Mouse (Mus musculus) limb, embryonic 13.5 days (tissue): ENCODE data around the gene Pradc1. TPM values are rescaled to one million over a fixed set of nuclear protein-coding genes. Genes with fewer than 3 reads are reported as not detected.
"Not testable (repeated sequence)": the region's sequence is repeated elsewhere in the genome, so short reads cannot be mapped to it uniquely, and the experiment has no call there.

Experiments
- ATAC-seq: fragments of 200-750 bp; cut with Nextera tagmentation; 2 replicates; pipeline ENCODE4 v1.8.0; 2017; ENCODE audit warnings: low read depth, moderate number of reproducible peaks, moderate TSS enrichment; ENCODE audit not compliant: low FRiP score
- H3K27ac ChIP-seq: fragments of 300-500 bp; sonication (generic); 2 replicates; pipeline ENCODE4 v1.5.1; 2015; ENCODE audit warnings: inconsistent platforms, mild to moderate bottlenecking, moderate library complexity
- H3K27me3 ChIP-seq: fragments of 300-500 bp; sonication (generic); 2 replicates; pipeline ENCODE4 v1.6.1; 2015; ENCODE audit warnings: mild to moderate bottlenecking, inconsistent platforms
- H3K36me3 ChIP-seq: fragments of 300-500 bp; sonication (generic); 2 replicates; pipeline ENCODE4 v1.6.1; 2015; ENCODE audit warnings: inconsistent platforms, mild to moderate bottlenecking, moderate library complexity
- H3K4me1 ChIP-seq: fragments of 300-500 bp; sonication (generic); 2 replicates; pipeline ENCODE4 v1.6.1; 2015; ENCODE audit warnings: inconsistent platforms
- H3K4me2 ChIP-seq: fragments of 300-500 bp; sonication (generic); replicated peaks from 2 replicates; pipeline ENCODE4 v1.6.1; 2015; ENCODE audit warnings: inconsistent platforms, mild to moderate bottlenecking, moderate library complexity
- H3K4me3 ChIP-seq: fragments of 300-500 bp; sonication (generic); 2 replicates; pipeline ENCODE4 v1.5.1; 2015; ENCODE audit warnings: moderate library complexity, mild to moderate bottlenecking, inconsistent platforms
- H3K9ac ChIP-seq: fragments of 300-500 bp; sonication (generic); 2 replicates; pipeline ENCODE4 v1.6.1; 2015; ENCODE audit warnings: mild to moderate bottlenecking, inconsistent platforms
- H3K9me3 ChIP-seq: fragments of 300-500 bp; sonication (generic); 2 replicates; pipeline ENCODE4 v1.6.1; 2016; ENCODE audit warnings: inconsistent platforms
- WGBS: fragments of 180-500 bp; shearing (Covaris S2); methylation state at CpG from one replicate; pipeline ENCODE4 v1.1.7; 2015; 5-methylcytosine and 5-hydroxymethylcytosine counted together
- polyA plus RNA-seq: library from polyadenylated mRNA; unstranded; fragments of >200 nt; fragmentation: Nextera tagmentation; extraction: Ambion mirVana; gene quantifications from 2 replicates; pipeline ENCODE4 v1.2.1, GENCODE M21; 2015

The Pradc1 gene
- polyA plus RNA-seq, 1 experiment from 2014 or later: 33.5 TPM

DNA sequence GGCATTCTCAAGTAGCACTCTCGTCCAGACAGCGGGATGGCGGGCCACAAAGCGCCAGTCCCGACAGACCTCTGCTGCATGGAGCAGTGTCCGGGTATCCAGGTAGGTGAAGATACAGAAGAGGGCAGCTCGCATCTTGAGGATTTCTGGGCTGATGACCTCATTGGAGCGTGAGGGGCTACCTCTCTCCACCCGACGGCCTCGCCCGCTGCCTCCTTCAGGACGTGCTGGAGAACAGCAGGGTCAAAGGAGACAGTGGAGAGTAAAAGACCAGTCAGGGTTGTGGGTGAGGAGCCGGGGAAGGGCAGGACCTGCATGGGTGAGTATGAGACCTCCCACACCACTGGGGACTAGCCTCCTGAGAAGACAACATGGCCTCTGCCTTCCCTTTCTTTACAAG lies 26.6 kb upstream of the Pradc1 start:
- ATAC-seq: no peak
- Histone ChIP-seq H3K4me3 (no peak overlapping the region), H3K27ac (no peak overlapping the region), H3K9ac (no peak overlapping the region), H3K27me3 (peaks cover 58% of the 10 kb centered on the region), H3K4me1 (peaks cover 8% of the 10 kb centered on the region; the same call in 1 of the 2 replicates), H3K9me3 (no peaks in the 10 kb centered on the region), H3K4me2 (no peak overlapping the region), H3K36me3 (no peaks in the 10 kb centered on the region)
- WGBS: 47% methylated on average over 14 of the region's 14 CpGs

DNA sequence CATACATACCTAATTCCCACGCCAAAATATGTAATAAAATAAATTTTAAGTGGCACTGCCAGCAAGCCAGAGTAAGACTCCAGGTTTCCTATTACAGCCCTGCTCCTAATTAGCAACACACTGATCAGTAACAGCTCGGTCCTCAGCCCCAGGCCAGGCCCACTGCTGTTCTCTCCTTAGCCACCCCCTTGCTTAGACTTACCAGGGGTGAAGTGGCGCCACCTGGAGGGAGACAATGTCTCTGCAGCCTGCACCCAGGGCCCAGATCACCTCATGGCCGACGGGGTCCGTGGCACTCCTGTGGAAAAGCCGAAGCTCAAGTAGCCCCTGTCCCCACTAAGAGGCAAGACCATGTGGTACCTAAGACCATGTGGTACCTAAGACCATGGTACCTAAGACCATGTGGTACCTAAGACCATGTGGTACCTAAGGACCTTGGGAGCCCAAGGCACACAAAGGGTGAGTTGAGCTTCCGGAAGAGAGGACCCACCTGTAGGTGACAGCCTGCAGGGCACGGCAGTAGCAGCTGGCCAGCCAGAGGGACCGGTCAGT lies 25.7 kb upstream of the Pradc1 start:
- H3K4me1 ChIP-seq: peaks cover 8% of the 10 kb centered on the region; the same call in 1 of the 2 replicates
- ATAC-seq: peak; percentile 43; the same call in 1 of the 2 replicates
- no peak overlapping the region for H3K9ac ChIP-seq

DNA sequence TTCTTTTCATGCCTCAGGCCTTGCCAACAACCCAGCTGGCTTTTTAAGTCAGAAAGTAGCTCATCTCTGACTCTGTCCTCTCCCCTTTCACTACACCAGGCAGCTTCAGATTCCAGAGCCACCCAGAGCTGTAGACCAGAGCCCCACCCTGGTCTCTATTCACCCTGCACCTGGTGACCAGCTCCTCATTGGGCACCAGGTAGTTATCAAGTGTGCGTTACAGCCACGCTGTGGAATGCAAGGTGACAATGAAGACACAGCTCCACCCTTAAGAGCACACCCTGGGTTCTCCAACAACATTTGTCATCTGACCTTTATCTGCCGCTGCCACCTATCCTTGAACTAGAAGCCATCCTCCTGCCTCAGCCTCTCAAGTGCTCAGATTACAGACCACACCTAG lies 23.8 kb upstream of the Pradc1 start:
- Histone ChIP-seq H3K9ac (no peak overlapping the region), H3K4me3 (no peak overlapping the region), H3K4me1 (peaks cover 8% of the 10 kb centered on the region; the same call in 1 of the 2 replicates), H3K4me2 (no peak overlapping the region), H3K9me3 (no peaks in the 10 kb centered on the region), H3K27me3 (peaks cover 33% of the 10 kb centered on the region), H3K27ac (no peak overlapping the region), H3K36me3 (no peaks in the 10 kb centered on the region)
- ATAC-seq: no peak
- 87% methylated on average over 3 of the region's 3 CpGs for WGBS

More for the DNA sequence above, 25.7 kb upstream of the Pradc1 start:
- Histone ChIP-seq H3K9me3 (no peaks in the 10 kb centered on the region), H3K4me3 (no peak overlapping the region), H3K27me3 (peaks cover 49% of the 10 kb centered on the region), H3K27ac (no peak overlapping the region), H3K36me3 (no peaks in the 10 kb centered on the region), H3K4me2 (no peak overlapping the region)
- WGBS: 28% methylated on average over 10 of the region's 10 CpGs

DNA sequence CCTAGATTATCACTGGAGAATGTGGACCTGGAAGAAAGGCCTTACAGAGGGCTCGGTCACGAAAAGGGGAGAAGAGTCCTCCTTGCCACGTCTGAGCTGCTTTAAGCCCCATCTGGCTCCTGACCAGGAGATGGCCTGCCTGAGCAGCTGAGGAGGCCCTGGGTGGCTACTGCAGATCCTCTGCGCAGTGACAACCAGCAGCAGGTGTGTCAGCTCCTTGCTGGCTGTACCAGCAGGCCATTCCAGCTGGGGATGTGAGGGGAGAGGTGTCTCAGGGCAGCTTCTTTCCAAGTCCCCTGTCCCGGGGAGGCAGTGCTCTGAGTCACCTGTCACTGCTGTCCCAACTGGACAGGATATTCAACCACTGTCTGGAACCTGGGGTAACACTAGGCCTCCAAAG lies 20.8 kb upstream of the Pradc1 start:
- Histone ChIP-seq H3K9me3 (no peaks in the 10 kb centered on the region), H3K4me2 (no peak overlapping the region), H3K4me3 (no peak overlapping the region), H3K4me1 (peaks cover 2% of the 10 kb centered on the region; the same call in 1 of the 2 replicates), H3K27me3 (peaks cover 4% of the 10 kb centered on the region; the same call in 1 of the 2 replicates), H3K36me3 (peaks cover 22% of the 10 kb centered on the region), H3K27ac (no peak overlapping the region), H3K9ac (no peak overlapping the region)
- ATAC-seq: no peak
- WGBS: 57% methylated on average over 5 of the region's 5 CpGs

DNA sequence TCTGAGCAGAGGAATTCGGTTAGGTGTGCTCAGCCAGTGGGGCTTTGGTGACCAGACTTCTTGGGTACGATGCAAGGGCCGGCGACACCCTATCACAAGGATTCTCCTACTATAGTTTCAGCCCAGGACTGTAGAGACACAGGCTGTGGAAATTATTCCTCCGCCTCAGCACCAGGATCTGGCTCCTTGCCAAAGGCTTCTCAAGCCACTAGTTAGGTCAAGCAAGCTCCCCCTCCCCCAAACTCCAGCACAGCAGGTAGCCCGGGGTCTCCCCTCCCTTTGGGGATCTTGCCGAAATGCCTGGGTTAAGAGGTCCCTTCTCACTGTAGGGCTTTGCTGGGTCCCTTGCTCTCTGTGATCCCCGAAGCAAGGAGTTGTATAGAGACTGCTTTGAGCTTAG lies 20.2 kb upstream of the Pradc1 start:
- Histone ChIP-seq H3K4me3 (no peak overlapping the region), H3K27me3 (0 out of 2 replicates have a peak, but pooled peaks cover 3% of the 10 kb centered on the region), H3K9ac (peak overlapping the region; percentile 31), H3K4me2 (no peak overlapping the region), H3K36me3 (peaks cover 28% of the 10 kb centered on the region), H3K9me3 (no peaks in the 10 kb centered on the region), H3K4me1 (no peaks in the 10 kb centered on the region), H3K27ac (no peak overlapping the region)
- ATAC-seq: no peak
- WGBS: 61% methylated on average over 8 of the region's 8 CpGs

DNA sequence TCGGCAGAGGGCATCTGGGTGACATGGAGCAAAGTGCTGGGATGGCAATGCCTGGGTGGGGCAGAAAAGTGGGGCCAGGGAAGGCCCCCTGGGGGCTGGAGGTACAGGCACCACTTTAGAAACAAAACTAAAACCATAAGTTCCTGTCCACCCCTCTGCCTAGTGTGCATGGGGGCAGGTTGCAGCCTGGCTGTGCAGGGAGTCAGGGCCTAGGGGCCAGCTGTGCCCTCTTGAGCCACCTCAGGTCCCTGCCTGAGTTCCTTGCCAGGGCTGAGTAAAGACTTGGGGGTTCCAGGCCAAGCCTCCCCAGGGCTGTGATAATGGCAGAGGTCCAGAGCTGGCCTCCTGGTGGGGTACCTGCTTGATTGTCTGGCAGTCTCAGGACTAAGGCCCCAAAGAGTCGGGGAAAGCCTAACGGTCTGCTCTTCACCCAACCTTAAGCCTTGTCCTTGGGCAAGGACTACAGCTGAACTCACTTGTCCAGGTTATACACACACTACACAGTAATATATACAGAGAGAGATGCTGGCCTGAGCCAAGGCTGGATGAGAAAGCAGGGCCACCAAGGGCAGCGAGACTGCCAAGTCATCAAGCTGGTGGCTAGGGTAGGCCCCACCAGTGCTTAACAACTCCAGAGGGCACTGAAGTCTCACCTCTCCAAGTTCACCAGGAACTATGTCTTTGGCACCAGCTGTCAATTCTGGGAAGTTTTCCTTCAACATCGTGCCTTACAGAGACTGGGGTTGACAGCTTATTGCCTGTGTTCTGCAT lies 18.1 kb upstream of the Pradc1 start:
- peaks cover 49% of the 10 kb centered on the region for H3K36me3 ChIP-seq
- no peak overlapping the region for H3K9ac ChIP-seq
- 73% methylated on average over 5 of the region's 5 CpGs for WGBS
- no peak overlapping the region for H3K4me2 ChIP-seq
- H3K27ac ChIP-seq: 0 out of 2 replicates have a peak overlapping the region, but pooled peaks have one; percentile 39
- H3K27me3 ChIP-seq: 0 out of 2 replicates have a peak, but pooled peaks cover 3% of the 10 kb centered on the region
- no peak overlapping the region for H3K4me3 ChIP-seq
- ATAC-seq: 0 out of 2 replicates have a peak, but pooled peaks have one; percentile 29
- no peaks in the 10 kb centered on the region for H3K4me1 ChIP-seq
- H3K9me3 ChIP-seq: no peaks in the 10 kb centered on the region

DNA sequence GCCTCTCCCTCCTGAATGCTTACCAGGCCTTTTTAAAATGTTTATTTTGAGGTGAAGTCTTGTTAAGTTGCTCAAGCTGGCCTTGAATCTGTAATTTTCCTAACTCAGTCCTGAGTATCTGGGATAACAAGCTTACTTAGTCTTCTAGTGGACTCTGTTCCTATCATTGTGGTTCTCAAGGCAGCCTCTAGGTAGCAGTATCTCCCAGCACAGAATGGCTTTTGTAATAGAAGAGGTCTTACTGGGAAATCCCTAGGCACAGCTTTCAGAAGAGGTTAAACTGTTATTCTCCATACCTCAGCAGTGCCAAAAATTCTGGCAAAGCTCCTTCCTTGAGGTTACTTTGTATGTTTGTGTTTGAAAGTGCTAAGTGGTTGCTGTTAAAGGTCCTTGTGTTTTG lies 13.6 kb upstream of the Pradc1 start:
- Histone ChIP-seq H3K4me1 (no peaks in the 10 kb centered on the region), H3K27ac (no peak overlapping the region), H3K36me3 (peaks cover 92% of the 10 kb centered on the region), H3K9me3 (no peaks in the 10 kb centered on the region), H3K9ac (no peak overlapping the region), H3K27me3 (no peaks in the 10 kb centered on the region), H3K4me3 (no peak overlapping the region), H3K4me2 (no peak overlapping the region)
- ATAC-seq: no peak

DNA sequence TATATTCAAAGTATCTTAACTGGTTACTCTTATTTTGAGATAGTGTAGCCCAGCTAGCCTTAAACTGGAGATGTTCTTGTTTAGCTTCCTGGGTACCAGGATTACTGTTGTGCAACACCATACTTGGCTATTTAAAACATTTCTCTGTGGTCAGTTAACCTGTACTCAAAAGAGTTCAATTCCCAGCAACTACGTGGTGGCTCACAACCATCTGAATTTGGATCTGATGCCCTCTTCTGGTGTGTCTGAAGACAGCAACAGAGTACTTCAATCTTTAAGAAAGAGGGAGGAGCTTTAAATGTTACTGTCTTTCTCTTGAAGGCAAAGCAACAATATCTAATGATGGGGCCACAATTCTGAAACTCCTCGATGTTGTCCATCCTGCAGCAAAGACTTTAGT lies 7.9 kb upstream of the Pradc1 start:
- Histone ChIP-seq H3K27ac (no peak overlapping the region), H3K36me3 (peaks cover 70% of the 10 kb centered on the region), H3K4me1 (peaks cover 25% of the 10 kb centered on the region), H3K4me2 (no peak overlapping the region), H3K9me3 (no peaks in the 10 kb centered on the region), H3K9ac (no peak overlapping the region), H3K27me3 (no peaks in the 10 kb centered on the region), H3K4me3 (no peak overlapping the region)
- WGBS: 87% methylated on average over 2 of the region's 2 CpGs
- no peak for ATAC-seq

DNA sequence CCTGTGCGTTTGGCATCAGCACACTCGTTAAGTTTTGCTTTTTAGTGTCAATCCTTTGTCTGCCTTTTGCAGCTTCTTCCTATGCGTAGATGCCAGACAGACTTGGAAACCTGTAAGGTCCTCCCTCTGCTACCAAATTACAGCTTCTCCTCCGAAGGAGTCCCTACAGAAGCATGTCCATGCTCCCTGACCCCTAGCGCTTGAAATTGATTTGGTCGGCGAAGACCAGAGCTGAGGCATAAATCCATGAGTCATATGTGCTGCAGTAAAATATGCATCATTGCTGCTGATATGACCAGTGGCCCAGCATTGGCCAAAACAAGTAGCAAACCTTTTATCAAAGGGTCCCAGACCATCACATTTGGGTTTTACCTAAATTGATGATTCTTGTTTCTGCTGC lies 1.0 kb upstream of the Pradc1 start:
- Histone ChIP-seq H3K4me3 (peak overlapping the region; percentile 80), H3K36me3 (peaks cover 4% of the 10 kb centered on the region), H3K4me1 (peaks cover 50% of the 10 kb centered on the region), H3K27me3 (no peaks in the 10 kb centered on the region), H3K27ac (peak overlapping the region; percentile 97; the same call in 1 of the 2 replicates), H3K4me2 (peak overlapping the region; percentile 94), H3K9me3 (no peaks in the 10 kb centered on the region), H3K9ac (peak overlapping the region; percentile 96)
- 10% methylated on average over 7 of the region's 7 CpGs for WGBS
- ATAC-seq: no peak

DNA sequence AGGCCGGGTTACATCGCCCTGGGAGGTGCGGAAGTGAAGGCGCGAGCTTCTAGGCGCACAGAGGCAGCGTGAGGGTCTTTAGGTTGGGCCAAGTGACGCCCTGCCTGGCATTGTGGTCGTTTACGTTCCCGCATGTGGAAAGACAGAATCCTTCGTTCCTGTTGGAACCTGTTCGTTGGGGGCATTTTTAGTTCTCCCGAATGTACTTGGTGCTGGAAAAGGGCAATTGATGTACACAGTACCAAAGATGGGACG lies 568 bp upstream of the Pradc1 start:
- Histone ChIP-seq H3K4me3 (peak overlapping the region; percentile 80), H3K4me1 (peaks cover 48% of the 10 kb centered on the region), H3K27ac (peak overlapping the region; percentile 97), H3K27me3 (no peaks in the 10 kb centered on the region), H3K9me3 (no peaks in the 10 kb centered on the region), H3K9ac (peak overlapping the region; percentile 96), H3K36me3 (peaks cover under 1% of the 10 kb centered on the region), H3K4me2 (peak overlapping the region; percentile 94)
- 0% methylated on average over 15 of the region's 15 CpGs for WGBS
- no peak for ATAC-seq

DNA sequence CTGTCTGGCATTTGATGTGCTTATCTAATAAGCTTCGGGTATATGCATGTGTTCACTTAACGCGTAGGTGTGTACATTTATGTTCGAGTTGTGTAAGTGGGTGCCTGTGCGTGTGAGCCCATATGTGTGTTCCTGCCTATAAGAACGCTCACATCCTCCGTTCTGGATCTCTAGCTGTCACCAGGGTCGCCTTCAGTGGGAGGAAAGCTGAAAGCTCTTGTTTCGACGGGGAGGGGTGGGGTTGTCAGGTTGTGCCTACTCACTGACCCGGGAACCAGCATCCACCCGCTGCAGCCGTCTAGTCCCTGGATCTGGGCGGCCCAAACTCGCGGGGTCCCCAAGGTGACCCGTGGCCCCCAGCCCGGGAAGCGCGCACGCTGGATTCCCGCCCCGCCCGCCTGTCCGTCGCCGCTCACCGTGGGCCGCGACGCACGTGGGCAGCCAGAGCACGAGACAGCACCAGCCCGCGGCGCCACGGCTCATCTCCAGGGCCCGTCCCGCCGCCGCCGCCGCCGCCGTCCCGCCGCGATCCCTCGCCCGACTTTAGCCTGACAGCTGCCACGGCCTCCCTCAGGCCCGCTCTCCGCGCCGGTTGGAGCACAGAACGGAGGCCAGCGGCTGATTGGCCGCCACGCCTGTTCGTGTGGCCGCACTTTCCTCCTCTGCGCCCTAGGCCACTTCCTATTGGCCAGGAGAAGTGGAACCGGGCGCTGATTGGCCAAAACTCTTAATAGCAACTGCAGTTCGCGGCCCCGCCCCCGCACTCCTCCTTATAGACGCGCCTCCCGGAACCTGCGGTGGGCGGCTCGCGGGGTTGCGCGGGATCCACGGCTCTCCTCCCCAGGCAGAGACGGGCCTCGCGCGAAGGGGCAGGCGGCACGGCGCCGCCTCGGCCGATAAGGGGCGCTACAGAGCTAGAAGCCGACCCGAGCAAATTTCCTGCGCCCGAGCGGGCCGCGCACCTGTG lies 790 bp downstream of the Pradc1 start, which contains the start of gene Cct7:
TSS of gene Cct7 (plus strand) at position 818 of the 967 bp plus-strand sequence.
- Histone ChIP-seq H3K4me1 (peaks cover 36% of the 10 kb centered on the region), H3K4me3 (peak within 1 kb of the TSS; percentile 80), H3K27me3 (no peaks in the 10 kb centered on the region), H3K9ac (peak within 1 kb of the TSS; percentile 96), H3K9me3 (no peaks in the 10 kb centered on the region), H3K36me3 (peaks cover 13% of the 10 kb centered on the region), H3K4me2 (peak within 1 kb of the TSS; percentile 94), H3K27ac (peak within 1 kb of the TSS; percentile 97)
- peak; percentile 94 for ATAC-seq
- WGBS: 3% methylated on average over 95 of the region's 96 CpGs

DNA sequence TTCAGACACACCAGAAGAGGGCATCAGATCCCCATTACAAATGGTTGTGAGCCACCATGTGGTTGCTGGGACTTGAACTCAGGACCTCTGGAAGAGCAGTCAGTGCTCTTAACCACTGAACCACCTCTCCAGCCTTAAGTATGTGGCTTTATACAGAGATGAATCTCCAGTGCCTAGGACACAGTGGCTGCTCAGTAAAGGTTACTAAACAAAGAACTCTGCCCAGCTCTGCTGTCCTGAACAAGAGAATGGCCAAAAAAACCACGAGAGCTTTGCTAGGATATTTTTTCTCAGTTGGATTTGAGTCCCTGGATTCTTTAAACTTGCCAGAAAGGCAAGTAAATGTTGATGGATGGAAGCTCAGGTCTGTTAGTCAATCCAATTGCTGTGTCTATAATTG lies 1.6 kb downstream of the Pradc1 start:
- not testable (repeated sequence) for ATAC-seq, H3K9ac ChIP-seq, H3K27me3 ChIP-seq, H3K9me3 ChIP-seq, H3K27ac ChIP-seq
- H3K36me3 ChIP-seq: peaks cover 21% of the 10 kb centered on the region
- WGBS: 59% methylated on average over 1 of the region's 1 CpGs
- H3K4me3 ChIP-seq: peak overlapping the region; percentile 80; the same call in 1 of the 2 replicates
- peaks cover 30% of the 10 kb centered on the region for H3K4me1 ChIP-seq
- H3K4me2 ChIP-seq: peak overlapping the region; percentile 94
